In the genomic region with DNA sequence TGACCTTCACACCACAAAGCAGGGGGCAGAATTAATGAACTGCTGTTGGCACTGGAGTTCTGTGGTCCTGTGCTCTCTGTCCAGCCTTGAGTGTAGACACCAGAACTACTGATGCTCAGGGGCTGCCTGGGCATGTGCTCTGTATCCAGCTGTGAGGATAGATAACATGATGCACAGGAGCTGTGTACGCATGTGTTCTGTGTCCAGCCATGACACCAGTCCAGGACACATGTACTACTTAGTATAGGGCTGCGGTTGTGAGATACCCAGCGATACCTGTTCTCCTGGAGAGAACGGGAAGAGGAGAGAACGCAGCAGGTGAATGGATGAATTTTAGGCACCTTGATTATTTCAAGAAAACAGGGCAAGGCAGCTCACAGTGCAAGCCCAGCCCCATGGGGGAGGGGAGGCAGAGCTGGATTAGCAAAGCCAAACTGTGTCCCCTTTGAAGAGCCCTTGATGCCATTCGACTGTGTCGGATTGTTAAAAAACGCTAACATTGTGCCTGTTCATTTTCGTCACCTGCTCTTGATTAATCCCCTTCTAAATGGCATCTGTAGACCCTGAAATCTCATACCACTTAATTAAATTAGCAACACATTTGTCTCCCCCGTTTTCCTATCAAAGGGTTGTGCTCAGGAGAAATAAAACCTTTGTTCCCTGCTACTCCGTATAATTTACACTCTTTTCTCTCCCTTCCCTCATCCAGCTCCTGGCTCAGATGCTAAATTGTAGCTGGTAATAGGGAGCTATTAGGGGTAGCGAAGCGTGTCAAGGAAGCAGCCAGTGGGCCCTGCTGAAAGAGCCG, we compare ENCODE assay signal across 13 mouse cellular contexts.
DNase-seq lines count a peak whose midpoint lies in the region; ATAC-seq and TF ChIP-seq lines count a peak whose summit lies in the region.
"Had no signal": no experiment of that assay in that cellular context is flagged by ENCODE, and none has a peak within 500 bp of the region (broad histone marks: within the 10 kb centered on the region; RNA-seq: fewer than 3 reads in every experiment).

No protein-coding gene starts in this region.

- 0 out of 2 replicates have a peak, but pooled peaks have one; percentile 35 for ATAC-seq in kidney, embryonic 14.5 days (ENCODE audit: low FRiP score, low TSS enrichment)
- peak; percentile 85 for ATAC-seq in forebrain, embryonic 13.5 days
- peak; percentile 93 for ATAC-seq in neural tube, embryonic 14.5 days (ENCODE audit: low read depth)
- no peak for ATAC-seq in liver, postnatal 0 days
- ATAC-seq: activated CD4-positive, CD25-positive, alpha-beta regulatory T cell, adult 4 months had no signal

- H3K4me2 ChIP-seq in kidney, embryonic 14.5 days (replicated peaks; ENCODE audit: low read depth, low read length): no peak overlapping the region
- peak overlapping the region; percentile 20; the same call in 1 of the 2 replicates for H3K4me2 ChIP-seq in forebrain, embryonic 13.5 days
- no peak overlapping the region for H3K4me2 ChIP-seq in neural tube, embryonic 14.5 days (ENCODE audit: low read depth, low read length)
- H3K4me2 ChIP-seq in liver, postnatal 0 days (ENCODE audit: low read depth, low read length): no peak overlapping the region
- H3K4me2 ChIP-seq: limb, embryonic 12.5 days had no signal

- peaks cover 22% of the 10 kb centered on the region; the same call in 1 of the 2 replicates for H3K27me3 ChIP-seq in kidney, embryonic 14.5 days (ENCODE audit: control insufficient read depth, insufficient read depth, low read length)
- H3K27me3 ChIP-seq in forebrain, embryonic 13.5 days: peaks cover 89% of the 10 kb centered on the region
- no peaks in the 10 kb centered on the region for H3K27me3 ChIP-seq in neural tube, embryonic 14.5 days (ENCODE audit: control insufficient read depth, insufficient read depth, low read length)
- 0 out of 2 replicates have a peak, but pooled peaks cover 2% of the 10 kb centered on the region for H3K27me3 ChIP-seq in liver, postnatal 0 days (ENCODE audit: insufficient read depth, low read length)

- no peaks in the 10 kb centered on the region for H3K9me3 ChIP-seq in kidney, embryonic 14.5 days (ENCODE audit: control insufficient read depth, low read length)
- no peaks in the 10 kb centered on the region for H3K9me3 ChIP-seq in forebrain, embryonic 13.5 days (replicated peaks)
- no peaks in the 10 kb centered on the region for H3K9me3 ChIP-seq in neural tube, embryonic 14.5 days (ENCODE audit: control insufficient read depth, low read length)
- no peaks in the 10 kb centered on the region for H3K9me3 ChIP-seq in liver, postnatal 0 days (ENCODE audit: low read length)
- H3K9me3 ChIP-seq: limb, embryonic 12.5 days had no signal

- TF ChIP-seq CTCF in liver, postnatal 0 days (IDR thresholded peaks at IDR 0.05; ENCODE audit: low read depth): no peak

- DNase-seq in kidney, postnatal 14 days: no peak
- DNase-seq in hindlimb bud, embryonic 11.5 days (ENCODE audit: extremely low spot score, low read depth, low spot score): peak; percentile 20
- DNase-seq in liver, postnatal 0 days: no peak
- DNase-seq in adrenal gland, adult 8-10 months: no peak
- DNase-seq in left cerebral cortex, adult 18-20 months (ENCODE audit: low spot score in 2 of 2): no peak
- DNase-seq: heart, postnatal 10 days; lung, postnatal 10 days; right cerebral cortex, postnatal 25 days had no signal

- no peak for TF ChIP-seq EP300 in liver, postnatal 0 days (IDR thresholded peaks at IDR 0.05; ENCODE audit: low read depth)

- peaks cover 6% of the 10 kb centered on the region; the same call in 1 of the 2 replicates for H3K4me1 ChIP-seq in kidney, embryonic 14.5 days (ENCODE audit: control insufficient read depth, insufficient read depth, low read length)
- H3K4me1 ChIP-seq in forebrain, embryonic 13.5 days: peaks cover 17% of the 10 kb centered on the region
- peaks cover 8% of the 10 kb centered on the region; the same call in 1 of the 2 replicates for H3K4me1 ChIP-seq in neural tube, embryonic 14.5 days (ENCODE audit: control insufficient read depth, insufficient read depth, low read length)
- H3K4me1 ChIP-seq in liver, postnatal 0 days (ENCODE audit: insufficient read depth): no peaks in the 10 kb centered on the region

- H3K9ac ChIP-seq in kidney, embryonic 14.5 days (ENCODE audit: low read depth, low read length): no peak overlapping the region
- H3K9ac ChIP-seq in forebrain, embryonic 13.5 days: 0 out of 2 replicates have a peak overlapping the region, but pooled peaks have one; percentile 5
- H3K9ac ChIP-seq in neural tube, embryonic 14.5 days (replicated peaks; ENCODE audit: low read depth, low read length): no peak overlapping the region
- H3K9ac ChIP-seq in liver, postnatal 0 days (replicated peaks): no peak overlapping the region
- H3K9ac ChIP-seq: limb, embryonic 12.5 days had no signal

- no peak overlapping the region for H3K27ac ChIP-seq in kidney, embryonic 14.5 days (ENCODE audit: low read depth, low read length)
- no peak overlapping the region for H3K27ac ChIP-seq in forebrain, embryonic 13.5 days
- H3K27ac ChIP-seq in neural tube, embryonic 14.5 days (ENCODE audit: low read depth, low read length): no peak overlapping the region; the same call in 1 of the 2 replicates
- H3K27ac ChIP-seq in liver, postnatal 0 days (ENCODE audit: low read depth): no peak overlapping the region
- H3K27ac ChIP-seq: limb, embryonic 12.5 days had no signal

- 27% methylated on average over 14 of the region's 14 CpGs for WGBS in kidney, embryonic 14.5 days
- WGBS in forebrain, embryonic 13.5 days: 23% methylated on average over 14 of the region's 14 CpGs
- WGBS in neural tube, embryonic 14.5 days: 24% methylated on average over 14 of the region's 14 CpGs
- WGBS in liver, postnatal 0 days (ENCODE audit: insufficient replicate concordance): 54% methylated on average over 14 of the region's 14 CpGs

- H3K4me3 ChIP-seq in kidney, embryonic 14.5 days (ENCODE audit: low read length): no peak overlapping the region
- no peak overlapping the region for H3K4me3 ChIP-seq in forebrain, embryonic 13.5 days
- H3K4me3 ChIP-seq in neural tube, embryonic 14.5 days (ENCODE audit: low read depth, low read length): no peak overlapping the region
- H3K4me3 ChIP-seq in liver, postnatal 0 days (ENCODE audit: low read depth, low read length): no peak overlapping the region
- H3K4me3 ChIP-seq: limb, embryonic 12.5 days had no signal

- H3K36me3 ChIP-seq in kidney, embryonic 14.5 days (ENCODE audit: control insufficient read depth, insufficient read depth, low read length): no peaks in the 10 kb centered on the region
- H3K36me3 ChIP-seq in forebrain, embryonic 13.5 days (ENCODE audit: poor library complexity, severe bottlenecking): no peaks in the 10 kb centered on the region
- no peaks in the 10 kb centered on the region for H3K36me3 ChIP-seq in neural tube, embryonic 14.5 days (ENCODE audit: control insufficient read depth, insufficient read depth, low read length)
- H3K36me3 ChIP-seq in liver, postnatal 0 days (replicated peaks; ENCODE audit: insufficient read depth, low read length): no peaks in the 10 kb centered on the region
- H3K36me3 ChIP-seq: limb, embryonic 12.5 days had no signal
